Mouse (Mus musculus) liver, embryonic 18 days (tissue): ENCODE data around the gene Olfr507. TPM values are rescaled to one million over a fixed set of nuclear protein-coding genes. Genes with fewer than 3 reads are reported as not detected.

ENCODE experiments used
- polyA plus RNA-seq: library from polyadenylated mRNA; depleted of rRNA; stranded (reverse); fragments of >200 nt; gene quantifications from 2 replicates; pipeline ENCODE4 v1.2.3, GENCODE M21; 2012; rRNA removed

Gene Olfr507
- polyA plus RNA-seq, result not detected in 2 replicates

DNA sequence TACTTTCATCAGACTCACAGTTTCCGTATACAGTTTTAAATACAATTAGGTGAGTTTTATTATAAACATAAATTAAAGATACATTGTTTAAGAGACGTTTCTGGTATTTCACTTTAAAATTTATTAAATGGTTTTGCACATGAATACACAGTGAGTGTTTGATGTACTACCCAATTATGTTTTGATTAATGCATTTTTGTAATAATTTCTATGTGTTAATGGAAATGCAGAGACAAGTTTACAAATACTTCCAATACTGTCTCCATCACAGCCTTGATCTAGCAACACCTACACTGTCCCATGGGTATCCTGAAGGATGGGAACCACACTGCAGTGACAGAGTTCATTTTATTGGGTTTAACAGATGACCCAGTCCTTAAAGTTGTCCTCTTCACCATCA lies at the start of gene Olfr507:
Olfr507 (plus strand) TSS at position 301 of the 400 bp plus-strand sequence.

DNA sequence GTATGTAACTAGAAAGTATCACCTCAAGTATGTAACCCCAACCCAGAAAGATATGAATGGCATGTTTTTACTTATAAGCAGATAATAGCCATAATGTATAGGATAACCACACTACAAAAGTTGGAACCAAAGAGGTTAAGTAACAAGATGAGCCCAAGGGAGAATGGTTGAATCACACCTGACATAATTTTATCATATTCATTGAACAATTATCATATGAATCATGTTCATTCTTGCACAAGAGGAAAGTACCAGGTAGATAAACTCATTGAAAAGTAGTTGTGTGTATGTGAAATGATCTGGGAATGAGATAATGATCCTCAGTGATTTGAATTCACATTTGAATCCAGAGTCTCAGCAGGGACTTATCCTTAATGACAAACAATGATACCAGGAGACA lies 11.1 kb upstream of the Olfr507 start, which contains the start of gene Olfr506:
Olfr506 (plus strand) TSS at position 301 of the 400 bp plus-strand sequence.

DNA sequence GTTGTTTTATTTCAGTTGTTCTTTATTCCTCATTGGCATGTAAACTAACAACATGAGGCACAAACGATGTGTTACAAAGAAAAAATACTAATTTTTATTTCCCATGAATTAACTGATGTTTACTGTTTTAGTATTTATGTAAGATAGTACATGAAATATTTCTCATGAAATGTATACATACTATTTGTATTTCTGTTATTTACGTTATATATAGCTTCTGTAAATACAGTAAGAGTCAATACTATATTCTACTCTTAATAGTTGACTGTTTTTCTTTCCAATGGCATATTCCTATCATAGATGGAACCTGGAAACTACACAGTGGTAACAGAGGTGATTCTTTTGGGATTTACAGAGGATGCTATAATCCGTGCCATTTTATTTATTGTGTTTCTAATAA lies 8.1 kb downstream of the Olfr507 start, which contains the start of gene Olfr508:
Olfr508 (plus strand) TSS at position 301 of the 400 bp plus-strand sequence.

DNA sequence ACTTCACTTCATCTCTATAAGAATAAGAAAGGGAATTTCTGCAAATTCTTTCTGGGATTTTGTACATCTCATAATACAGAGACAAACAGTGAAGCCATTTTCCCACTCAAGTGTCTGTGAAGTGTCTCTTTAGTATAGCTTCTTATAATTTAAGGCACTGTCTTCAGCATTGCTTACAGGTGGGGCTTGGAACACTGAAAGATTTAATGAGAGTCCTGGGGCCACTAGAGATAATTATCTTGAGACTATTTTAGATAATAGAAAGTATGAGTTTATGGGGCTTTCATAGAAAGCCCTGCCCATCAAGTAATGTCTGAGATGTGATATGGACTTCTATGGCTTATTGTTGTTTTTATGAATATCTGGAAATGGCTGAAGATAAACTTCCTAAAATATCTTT lies 30.2 kb downstream of the Olfr507 start, which contains the start of gene Olfr509:
Olfr509 (minus strand) TSS at position 101 of the 400 bp plus-strand sequence.

DNA sequence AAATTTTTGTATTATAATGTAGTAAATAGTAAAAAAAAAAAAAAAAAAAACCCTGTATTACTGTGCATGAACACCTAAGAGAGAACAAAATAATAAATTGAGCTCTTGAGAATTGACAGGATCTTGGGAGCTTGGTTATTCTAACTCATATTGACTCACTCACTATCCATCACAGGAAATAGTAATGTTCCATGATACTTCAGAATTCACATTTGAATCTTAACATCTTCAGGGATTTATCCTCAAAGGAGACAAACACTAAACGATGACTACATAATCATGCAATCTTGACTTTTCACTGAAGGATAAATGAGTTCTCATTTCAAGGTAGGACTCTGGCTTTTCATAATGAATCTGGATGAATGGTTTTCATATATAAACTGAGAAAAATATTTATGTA lies 44.5 kb downstream of the Olfr507 start, which contains the start of gene Olfr510:
Olfr510 (plus strand) TSS at position 301 of the 400 bp plus-strand sequence.

Other genes with a start within 250 kb of the Olfr507 start
- not detected in 2 replicates for gene Olfr495, start 228.6 kb upstream of the Olfr507 start, polyA plus RNA-seq
- gene Olfr497, start 201.4 kb upstream of the Olfr507 start, polyA plus RNA-seq, result not detected in 2 replicates
- not detected in 2 replicates for gene Olfr498, start 156.5 kb upstream of the Olfr507 start, polyA plus RNA-seq
- not detected in 2 replicates for gene Olfr502, start 96.7 kb upstream of the Olfr507 start, polyA plus RNA-seq
- not detected in 2 replicates for gene Olfr503, start 77.3 kb upstream of the Olfr507 start, polyA plus RNA-seq
- not detected in 2 replicates for gene Olfr504, start 56.0 kb upstream of the Olfr507 start, polyA plus RNA-seq
- not detected in 2 replicates for gene Olfr506, start 11.0 kb upstream of the Olfr507 start, polyA plus RNA-seq
- gene Olfr508, start 8.2 kb downstream of the Olfr507 start, polyA plus RNA-seq, result not detected in 2 replicates
- not detected in 2 replicates for gene Olfr509, start 30.1 kb downstream of the Olfr507 start, polyA plus RNA-seq
- not detected in 2 replicates for gene Olfr510, start 44.6 kb downstream of the Olfr507 start, polyA plus RNA-seq
- gene Olfr512, start 91.5 kb downstream of the Olfr507 start, polyA plus RNA-seq, result not detected in 2 replicates
- not detected in 2 replicates for gene Olfr513, start 129.2 kb downstream of the Olfr507 start, polyA plus RNA-seq
- not detected in 2 replicates for gene Olfr514, start 204.2 kb downstream of the Olfr507 start, polyA plus RNA-seq
- not detected in 2 replicates for gene Olfr516, start 228.7 kb downstream of the Olfr507 start, polyA plus RNA-seq